Mouse (Mus musculus) bone marrow, adult 2 months (tissue): ENCODE data around the gene Tmcc3. TPM values are rescaled to one million over a fixed set of nuclear protein-coding genes. Genes with fewer than 3 reads are reported as not detected.
A peak's percentile ranks its signal among the peaks of the same experiment; 100 is the strongest.

ENCODE experiments used
- H3K27ac ChIP-seq: fragments of 200-500 bp; 2 replicates; pipeline ENCODE4 v1.5.1; 2012; ENCODE audit warnings: low read depth, mild to moderate bottlenecking, control low read depth, inconsistent platforms, low read length; ENCODE audit not compliant: control insufficient read depth, poor library complexity, insufficient read depth
- H3K4me1 ChIP-seq: fragments of 200-500 bp; 2 replicates; pipeline ENCODE4 v1.6.1; 2011; ENCODE audit warnings: low read length; ENCODE audit not compliant: control insufficient read depth, insufficient read depth
- H3K4me3 ChIP-seq: fragments of 200-500 bp; replicated peaks from 2 replicates; pipeline ENCODE3; 2011; ENCODE audit warnings: mild to moderate bottlenecking, low read depth, low read length, control low read depth; ENCODE audit not compliant: control insufficient read depth
- CTCF ChIP-seq: fragments of 200-500 bp; IDR thresholded peaks from 2 replicates; pipeline ENCODE4 v1.5.1; 2011; ENCODE audit warnings: low read length, control low read depth; ENCODE audit not compliant: control insufficient read depth, insufficient read depth
- POLR2A ChIP-seq: fragments of 200-500 bp; IDR thresholded peaks from 2 replicates; pipeline ENCODE4 v1.6.1; 2011; ENCODE audit warnings: low read depth, mild to moderate bottlenecking, control low read depth, low read length, borderline replicate concordance; ENCODE audit not compliant: control insufficient read depth
- WGBS: fragments of 180-500 bp; shearing (Covaris S2); methylation state at CpG from one replicate; pipeline ENCODE4 v1.1.7; 2018; 5-methylcytosine and 5-hydroxymethylcytosine counted together
- polyA plus RNA-seq: library from polyadenylated mRNA; stranded (reverse); fragments of >200 nt; gene quantifications from 2 replicates; pipeline ENCODE4 v1.2.4, GENCODE M21; 2011; ENCODE audit warnings: low replicate concordance; ENCODE audit not compliant: missing spikeins, insufficient read depth, insufficient read length

The Tmcc3 gene
- polyA plus RNA-seq, 1 experiment, result 5.9 TPM

GRCm38 (mm10) chr10:94605491-94605890, 293.7 kb downstream of the Tmcc3 start:
- TF ChIP-seq POLR2A (no peak), CTCF (no peak)
- H3K27ac ChIP-seq, result peak overlapping the region; percentile 25
- 36% methylated on average over 4 of the region's 4 CpGs for WGBS
- H3K4me1 ChIP-seq, result peaks cover 3% of the 10 kb centered on the region; the same call in 1 of the 2 replicates
- H3K4me3 ChIP-seq, result no peak overlapping the region

- Histone ChIP-seq H3K4me3 (no peak overlapping the region), H3K27ac (no peak overlapping the region), H3K4me1 (peaks cover 1% of the 10 kb centered on the region; the same call in 1 of the 2 replicates)
- WGBS, result 55% methylated on average over 5 of the region's 5 CpGs
- TF ChIP-seq POLR2A (no peak), CTCF (peak; percentile 41; the same call in 1 of the 2 replicates)
Measured at GRCm38 (mm10) chr10:94609309-94609777, 297.6 kb downstream of the Tmcc3 start.

DNA sequence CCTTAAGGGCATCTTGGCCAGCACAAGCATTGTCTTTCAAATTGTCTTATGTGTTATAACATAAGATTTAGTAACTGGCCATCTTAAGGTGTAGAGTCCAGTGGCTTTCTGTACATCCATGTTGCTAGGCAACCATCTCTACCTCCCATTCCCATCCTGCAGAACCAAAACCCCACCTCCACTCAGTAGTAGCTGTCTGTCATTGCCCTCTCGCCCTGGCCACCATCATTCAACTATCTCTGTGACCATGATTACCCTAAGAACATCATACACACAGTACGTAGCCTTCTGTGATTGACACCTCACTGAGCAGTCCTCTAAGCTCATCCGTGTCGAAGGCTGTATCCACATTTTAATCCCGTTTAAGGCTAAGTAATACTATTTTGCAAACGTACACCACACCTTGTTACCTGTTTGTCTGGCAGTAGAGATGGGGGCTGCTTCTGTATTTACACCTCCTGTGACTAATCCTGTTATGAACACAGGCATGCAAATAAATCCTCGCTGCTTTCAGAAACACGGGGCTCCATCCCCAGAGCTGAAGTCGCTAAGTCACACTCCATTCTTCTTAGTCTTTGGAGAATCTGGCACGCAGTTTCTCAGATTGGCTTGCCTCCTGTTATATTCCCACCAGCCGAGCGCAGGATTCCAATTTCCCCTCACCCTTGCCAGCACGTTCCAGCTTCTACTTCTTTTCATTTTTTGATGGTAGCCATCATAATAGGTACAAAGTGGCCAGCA, 299.6 kb downstream of the Tmcc3 start:
- TF ChIP-seq POLR2A (no peak), CTCF (no peak)
- H3K4me3 ChIP-seq, result no peak overlapping the region
- no peaks in the 10 kb centered on the region; the same call in 1 of the 2 replicates for H3K4me1 ChIP-seq
- WGBS, result 77% methylated on average over 13 of the region's 13 CpGs
- H3K27ac ChIP-seq, result no peak overlapping the region

DNA sequence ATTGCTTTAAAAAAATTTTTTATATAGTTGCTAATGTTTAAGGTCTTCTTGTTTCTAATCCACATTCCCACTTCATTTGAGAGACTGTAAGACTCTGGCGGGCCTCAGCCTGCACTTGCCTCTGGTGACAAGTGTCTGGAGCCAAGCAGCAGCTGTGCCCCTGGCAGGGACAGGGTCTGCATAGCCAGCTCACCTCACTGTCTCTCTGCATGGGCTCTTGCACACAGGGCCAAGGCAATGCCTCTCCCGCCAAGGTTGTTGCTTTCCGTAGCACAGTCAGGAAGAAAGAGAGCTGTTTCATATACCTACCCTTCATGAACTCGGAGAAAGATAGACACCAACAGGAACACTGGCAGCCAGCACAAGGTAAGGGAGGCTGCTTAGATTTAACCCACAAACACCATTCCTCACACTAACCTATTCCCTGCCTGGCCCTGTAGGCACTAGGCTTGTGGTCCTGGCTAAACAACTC, 300.3 kb downstream of the Tmcc3 start:
- TF ChIP-seq CTCF, result no peak
- no peaks in the 10 kb centered on the region; the same call in 1 of the 2 replicates for H3K4me1 ChIP-seq
- WGBS, result 78% methylated on average over 4 of the region's 4 CpGs

GRCm38 (mm10) chr10:94619586-94619985, 307.8 kb downstream of the Tmcc3 start:
- Histone ChIP-seq H3K27ac (no peak overlapping the region), H3K4me1 (no peaks in the 10 kb centered on the region), H3K4me3 (no peak overlapping the region)
- TF ChIP-seq CTCF (no peak), POLR2A (no peak)
- 87% methylated on average over 5 of the region's 5 CpGs for WGBS

More for the DNA sequence above, 300.3 kb downstream of the Tmcc3 start:
- no peak overlapping the region for H3K27ac ChIP-seq
- no peak overlapping the region for H3K4me3 ChIP-seq

GRCm38 (mm10) chr10:94620561-94620960, 308.8 kb downstream of the Tmcc3 start:
- Histone ChIP-seq H3K27ac (no peak overlapping the region), H3K4me3 (no peak overlapping the region), H3K4me1 (no peaks in the 10 kb centered on the region)
- WGBS, result 77% methylated on average over 6 of the region's 6 CpGs
- TF ChIP-seq CTCF, result no peak
- no peak for TF ChIP-seq POLR2A

GRCm38 (mm10) chr10:94621420-94622225, 309.9 kb downstream of the Tmcc3 start:
- H3K4me1 ChIP-seq, result no peaks in the 10 kb centered on the region

DNA sequence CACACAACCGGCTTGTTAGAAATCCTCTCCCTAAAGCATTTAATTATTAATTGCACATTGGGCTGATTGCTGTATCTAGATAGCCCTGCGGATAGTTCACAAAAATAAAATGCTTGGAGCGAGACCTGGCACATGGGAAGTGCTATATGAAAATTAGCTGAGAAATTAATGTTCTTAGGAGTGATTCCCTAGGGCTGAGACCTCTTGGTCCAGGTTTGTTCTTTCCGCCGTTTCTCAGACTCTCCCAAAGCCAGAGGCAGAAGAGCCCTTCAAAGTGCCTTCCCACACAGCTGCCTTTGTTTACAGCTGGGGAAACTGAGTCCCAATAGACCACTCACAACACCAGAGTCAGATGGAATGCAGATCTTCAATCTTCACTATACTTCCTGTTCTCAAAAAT, 310.5 kb downstream of the Tmcc3 start:
- WGBS, result 69% methylated on average over 5 of the region's 5 CpGs
- no peak for TF ChIP-seq POLR2A
- TF ChIP-seq CTCF, result no peak
- Histone ChIP-seq H3K4me1 (no peaks in the 10 kb centered on the region), H3K4me3 (no peak overlapping the region), H3K27ac (no peak overlapping the region)

More at GRCm38 (mm10) chr10:94621420-94622225, 309.9 kb downstream of the Tmcc3 start:
- H3K27ac ChIP-seq, result no peak overlapping the region
- no peak overlapping the region for H3K4me3 ChIP-seq
- TF ChIP-seq CTCF, result no peak
- TF ChIP-seq POLR2A, result no peak
- 38% methylated on average over 13 of the region's 13 CpGs for WGBS
